ENCODE assay signal across 8 mouse cellular contexts in the genomic region with DNA sequence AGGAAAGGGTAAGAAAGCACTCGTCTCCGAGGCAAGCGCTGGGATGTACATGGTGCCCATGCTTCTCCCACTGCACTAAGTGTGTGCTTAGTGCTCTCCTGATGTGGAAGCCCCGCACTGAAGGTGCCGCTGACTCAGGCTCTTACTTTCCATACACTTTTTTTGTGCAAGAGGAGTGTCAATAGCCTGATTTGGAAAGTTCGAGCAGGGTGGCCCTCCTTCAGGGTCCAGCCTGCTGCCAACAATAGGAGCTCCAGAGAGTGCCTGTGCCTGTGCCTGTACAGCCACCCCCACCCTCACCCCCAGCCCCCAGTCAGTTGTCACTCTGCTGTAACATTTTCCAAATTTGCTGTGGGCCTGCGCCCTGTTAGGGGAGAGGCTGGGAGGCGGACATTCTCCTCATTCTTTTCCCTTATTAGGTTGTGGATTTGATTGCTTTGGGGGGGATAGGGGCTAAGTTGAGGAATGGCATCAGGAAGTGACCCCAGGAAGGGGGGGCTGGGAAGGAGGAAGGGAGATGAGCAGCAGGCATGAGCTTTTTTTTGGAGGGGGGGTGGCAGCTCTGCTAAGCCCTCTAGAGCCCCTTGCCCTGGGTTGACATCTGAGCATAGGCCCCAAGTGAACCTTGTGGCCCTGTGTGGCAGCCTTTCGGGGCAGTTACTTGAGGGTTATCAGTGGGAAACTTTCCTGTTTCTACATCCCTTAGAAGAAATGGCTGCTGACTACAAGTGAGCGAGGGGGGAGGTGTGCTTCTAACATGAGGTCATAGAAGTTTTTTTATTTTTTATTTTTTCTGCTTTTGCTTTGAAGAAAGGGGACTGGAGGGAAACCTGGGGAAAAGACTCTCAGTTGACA. TPM values are rescaled to one million over a fixed set of nuclear protein-coding genes. Genes with fewer than 3 reads are reported as not detected.
A peak's percentile ranks its signal among the peaks of the same experiment; 100 is the strongest.
DNase-seq lines count a peak whose midpoint lies in the region; ATAC-seq lines count a peak whose summit lies in the region.

No protein-coding gene starts in this region.

- H3K36me3 ChIP-seq in liver, embryonic 11.5 days (ENCODE audit: control insufficient read depth, insufficient read depth, low read length) = no peaks in the 10 kb centered on the region; the same call in 1 of the 2 replicates
- H3K36me3 ChIP-seq in stomach, embryonic 14.5 days (ENCODE audit: control insufficient read depth, insufficient read depth, low read length) = peaks cover 4% of the 10 kb centered on the region; the same call in 1 of the 2 replicates

- DNase-seq in 416B (ENCODE audit: low read depth) (peak; percentile 40), ZHBTc4 (ENCODE audit: low read depth, low spot score) (peak; percentile 70)
- peak; percentile 61 for DNase-seq in heart, postnatal 4 days
- no peak for DNase-seq in liver, embryonic 11.5 days (ENCODE audit: low spot score)
- DNase-seq in cerebellum, adult 11-12 months = no peak
- DNase-seq in thymus, postnatal 36 days = no peak
- no peak for DNase-seq in cerebellum, postnatal 4 days (ENCODE audit: low spot score in 2 of 2)

- H3K4me3 ChIP-seq in liver, embryonic 11.5 days (ENCODE audit: low read depth, low read length) = no peak overlapping the region
- no peak overlapping the region for H3K4me3 ChIP-seq in stomach, embryonic 14.5 days (ENCODE audit: low read depth, low read length)

- 37% methylated on average over 10 of the region's 10 CpGs for WGBS in liver, embryonic 11.5 days
- WGBS in stomach, embryonic 14.5 days = 19% methylated on average over 10 of the region's 10 CpGs

- no peak overlapping the region for H3K9ac ChIP-seq in liver, embryonic 11.5 days (ENCODE audit: low read depth, low read length)
- no peak overlapping the region for H3K9ac ChIP-seq in stomach, embryonic 14.5 days (replicated peaks; ENCODE audit: low read depth, low read length)

- ATAC-seq in liver, embryonic 11.5 days (replicated peaks; ENCODE audit: low FRiP score) = peak; percentile 39; the same call in 1 of the 2 replicates
- peak; percentile 57; the same call in 1 of the 2 replicates for ATAC-seq in stomach, embryonic 14.5 days (ENCODE audit: insufficient number of reproducible peaks, insufficient read depth, low FRiP score, low read depth)

- peaks cover 57% of the 10 kb centered on the region for H3K4me1 ChIP-seq in liver, embryonic 11.5 days (replicated peaks; ENCODE audit: control insufficient read depth, insufficient read depth, low read length)
- H3K4me1 ChIP-seq in stomach, embryonic 14.5 days (ENCODE audit: control insufficient read depth, insufficient read depth, low read length) = peaks cover 77% of the 10 kb centered on the region

- peak overlapping the region; percentile 30; the same call in 1 of the 2 replicates for H3K4me2 ChIP-seq in liver, embryonic 11.5 days
- H3K4me2 ChIP-seq in stomach, embryonic 14.5 days (replicated peaks; ENCODE audit: low read depth, low read length) = no peak overlapping the region; the same call in 1 of the 2 replicates

- no peaks in the 10 kb centered on the region for H3K27me3 ChIP-seq in liver, embryonic 11.5 days (replicated peaks; ENCODE audit: control insufficient read depth, insufficient read depth, low read length)
- H3K27me3 ChIP-seq in stomach, embryonic 14.5 days (ENCODE audit: control insufficient read depth, insufficient read depth, low read length) = no peaks in the 10 kb centered on the region

- no peaks in the 10 kb centered on the region for H3K9me3 ChIP-seq in liver, embryonic 11.5 days (ENCODE audit: control insufficient read depth, low read length)
- H3K9me3 ChIP-seq in stomach, embryonic 14.5 days (ENCODE audit: control insufficient read depth, low read depth, low read length) = no peaks in the 10 kb centered on the region

- peak overlapping the region; percentile 68 for H3K27ac ChIP-seq in liver, embryonic 11.5 days (ENCODE audit: low read depth, low read length)
- peak overlapping the region; percentile 91 for H3K27ac ChIP-seq in stomach, embryonic 14.5 days (ENCODE audit: low read length)

RNA-seq across cellular contexts. Expression of gene Actn4, which starts 16.5 kb away (rescaled TPM):
- 100 to 1,000 TPM; 224 to 231 TPM for total RNA-seq in heart, postnatal 4 days (2021)
- 191 and 209 TPM in 2 replicates for polyA plus RNA-seq in liver, embryonic 11.5 days (2014; fragmentation: Nextera tagmentation; extraction: Ambion mirVana)
- polyA plus RNA-seq in stomach, embryonic 14.5 days (2014; fragmentation: Nextera tagmentation; extraction: Ambion mirVana) = 272 and 280 TPM in 2 replicates

RNA-seq across cellular contexts. Expression of gene Eif3k, which starts 36.0 kb away (rescaled TPM):
- total RNA-seq in heart, postnatal 4 days (2021) = 100 to 1,000 TPM; 205 to 208 TPM
- polyA plus RNA-seq in liver, embryonic 11.5 days (2014; fragmentation: Nextera tagmentation; extraction: Ambion mirVana) = 421 and 425 TPM in 2 replicates
- 413 and 444 TPM in 2 replicates for polyA plus RNA-seq in stomach, embryonic 14.5 days (2014; fragmentation: Nextera tagmentation; extraction: Ambion mirVana)

RNA-seq across cellular contexts. Expression of gene Map4k1, which starts 36.2 kb away (rescaled TPM):
- 1 to 10 TPM; 1.6 to 2.0 TPM for total RNA-seq in heart, postnatal 4 days (2021)
- polyA plus RNA-seq in liver, embryonic 11.5 days (2014; fragmentation: Nextera tagmentation; extraction: Ambion mirVana) = 50.7 and 53.2 TPM in 2 replicates
- polyA plus RNA-seq in stomach, embryonic 14.5 days (2014; fragmentation: Nextera tagmentation; extraction: Ambion mirVana) = 8.5 and 11.3 TPM in 2 replicates

Comparison
In these comparisons a context has a peak if more than half of its experiments do, and no peak if none do; other contexts are left out.
1. DNase-seq: peak in 416B (single experiment), ZHBTc4 (single experiment) and heart, postnatal 4 days (single experiment); none in liver, embryonic 11.5 days (single experiment), cerebellum, adult 11-12 months (single experiment), thymus, postnatal 36 days (0 of 2) and cerebellum, postnatal 4 days (0 of 2).